Mouse (Mus musculus) hindbrain, embryonic 15.5 days (tissue): ENCODE measurements around the gene Muc3. TPM values are rescaled to one million over a fixed set of nuclear protein-coding genes. Genes with fewer than 3 reads are reported as not detected.

Experiments
- ATAC-seq: fragments of 200-750 bp; cut with Nextera tagmentation; 2 replicates; pipeline ENCODE4 v1.8.0; 2017; ENCODE audit warnings: low read depth, moderate number of reproducible peaks, moderate TSS enrichment; ENCODE audit not compliant: low FRiP score
- H3K27ac ChIP-seq: fragments of 300-500 bp; sonication (generic); replicated peaks from 2 replicates; pipeline ENCODE4 v1.5.1; 2015; ENCODE audit warnings: mild to moderate bottlenecking, inconsistent platforms
- H3K27me3 ChIP-seq: fragments of 300-500 bp; sonication (generic); 2 replicates; pipeline ENCODE4 v1.6.1; 2015; ENCODE audit warnings: control low read depth, inconsistent platforms
- H3K36me3 ChIP-seq: fragments of 300-500 bp; sonication (generic); 2 replicates; pipeline ENCODE4 v1.6.1; 2015; ENCODE audit warnings: control low read depth, inconsistent platforms
- H3K4me1 ChIP-seq: fragments of 300-500 bp; sonication (generic); replicated peaks from 2 replicates; pipeline ENCODE4 v1.6.1; 2015; ENCODE audit warnings: control low read depth, inconsistent platforms
- H3K4me2 ChIP-seq: fragments of 300-500 bp; sonication (generic); 2 replicates; pipeline ENCODE4 v1.6.1; 2015; ENCODE audit warnings: moderate library complexity, mild to moderate bottlenecking, inconsistent platforms
- H3K4me3 ChIP-seq: fragments of 300-500 bp; sonication (generic); 2 replicates; pipeline ENCODE4 v1.5.1; 2015; ENCODE audit warnings: mild to moderate bottlenecking, inconsistent platforms
- H3K9ac ChIP-seq: fragments of 300-500 bp; sonication (generic); 2 replicates; pipeline ENCODE4 v1.6.1; 2015; ENCODE audit warnings: inconsistent platforms
- H3K9me3 ChIP-seq: fragments of 300-500 bp; sonication (generic); 2 replicates; pipeline ENCODE4 v1.6.1; 2016; ENCODE audit warnings: control low read depth, inconsistent platforms
- WGBS: fragments of 180-500 bp; shearing (Covaris S2); methylation state at CpG from one replicate; pipeline ENCODE4 v1.1.7; 2015; 5-methylcytosine and 5-hydroxymethylcytosine counted together
- polyA plus RNA-seq: library from polyadenylated mRNA; unstranded; fragments of >200 nt; fragmentation: Nextera tagmentation; extraction: Ambion mirVana; gene quantifications from 2 replicates; pipeline ENCODE4 v1.2.1, GENCODE M21; 2015

Gene Muc3
- polyA plus RNA-seq, 1 experiment from 2014 or later, result not detected

GRCm38 (mm10) chr5:137161853-137162252 is 12.7 kb upstream of the Muc3 start:
- H3K4me3 ChIP-seq, result no peak overlapping the region
- H3K9ac ChIP-seq, result no peak overlapping the region
- no peak overlapping the region for H3K27ac ChIP-seq
- H3K4me1 ChIP-seq, result no peaks in the 10 kb centered on the region
- ATAC-seq, result no peak
- H3K9me3 ChIP-seq, result 0 out of 2 replicates have a peak, but pooled peaks cover under 1% of the 10 kb centered on the region
- H3K36me3 ChIP-seq, result no peaks in the 10 kb centered on the region
- H3K4me2 ChIP-seq, result no peak overlapping the region
- no peaks in the 10 kb centered on the region for H3K27me3 ChIP-seq
- 82% methylated on average over 4 of the region's 4 CpGs for WGBS

DNA sequence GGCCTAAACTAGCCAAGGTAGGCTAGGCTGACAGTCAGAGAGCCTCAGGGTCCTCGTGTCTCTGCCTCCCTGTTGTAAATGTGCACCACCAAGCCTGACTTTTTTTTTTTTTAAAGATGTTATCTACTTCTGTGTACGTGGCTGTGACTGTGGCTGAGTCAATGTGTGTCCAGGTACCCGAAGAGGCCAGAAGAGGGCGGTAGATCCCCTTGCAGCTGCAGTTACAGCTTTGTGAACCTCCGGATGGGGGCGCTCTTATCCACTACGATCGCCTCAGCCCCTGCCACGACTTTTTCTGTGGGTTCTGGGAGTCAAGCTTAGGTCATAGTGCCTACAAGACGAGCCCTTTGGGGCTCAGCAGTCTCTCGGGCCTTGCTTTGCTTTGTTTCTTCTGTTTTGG is 10.3 kb upstream of the Muc3 start:
- ATAC-seq, result no peak
- H3K4me1 ChIP-seq, result no peaks in the 10 kb centered on the region
- 0 out of 2 replicates have a peak, but pooled peaks cover 4% of the 10 kb centered on the region for H3K9me3 ChIP-seq
- H3K36me3 ChIP-seq, result no peaks in the 10 kb centered on the region
- H3K27me3 ChIP-seq, result no peaks in the 10 kb centered on the region
- 30% methylated on average over 11 of the region's 11 CpGs for WGBS
- H3K4me3 ChIP-seq, result no peak overlapping the region
- no peak overlapping the region for H3K9ac ChIP-seq
- H3K4me2 ChIP-seq, result no peak overlapping the region
- no peak overlapping the region for H3K27ac ChIP-seq

DNA sequence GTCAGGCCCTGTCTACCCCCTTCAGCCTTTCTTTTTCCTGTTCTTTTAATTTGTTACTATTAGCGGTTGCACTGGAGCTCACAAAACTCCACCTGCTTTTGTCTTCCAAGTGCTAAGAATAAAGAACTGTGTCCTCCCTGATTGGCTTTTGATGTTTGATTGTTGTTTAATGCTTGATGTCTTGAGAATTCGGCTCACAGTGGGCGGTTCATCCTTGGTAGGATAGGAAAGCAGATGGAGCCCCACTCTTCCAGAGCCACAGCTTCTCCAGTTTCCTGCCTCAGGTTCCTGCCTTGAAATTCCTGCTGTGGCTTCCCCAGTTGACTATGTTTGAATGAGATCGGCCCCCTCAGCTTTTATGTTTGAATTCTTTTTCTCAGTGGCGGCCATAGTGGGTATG is 4.2 kb upstream of the Muc3 start:
- Histone ChIP-seq H3K4me1 (no peaks in the 10 kb centered on the region), H3K27me3 (no peaks in the 10 kb centered on the region), H3K4me3 (no peak overlapping the region), H3K9ac (no peak overlapping the region), H3K36me3 (no peaks in the 10 kb centered on the region), H3K4me2 (no peak overlapping the region), H3K9me3 (0 out of 2 replicates have a peak, but pooled peaks cover 4% of the 10 kb centered on the region), H3K27ac (no peak overlapping the region)
- ATAC-seq, result no peak
- WGBS, result 94% methylated on average over 5 of the region's 5 CpGs

- Histone ChIP-seq H3K36me3 (no peaks in the 10 kb centered on the region), H3K9ac (no peak overlapping the region), H3K4me1 (no peaks in the 10 kb centered on the region), H3K4me3 (no peak overlapping the region), H3K27ac (no peak overlapping the region), H3K4me2 (no peak overlapping the region), H3K27me3 (no peaks in the 10 kb centered on the region), H3K9me3 (0 out of 2 replicates have a peak, but pooled peaks cover 4% of the 10 kb centered on the region)
- 64% methylated on average over 2 of the region's 2 CpGs for WGBS
- ATAC-seq, result 0 out of 2 replicates have a peak, but pooled peaks have one; percentile 45
Observed at GRCm38 (mm10) chr5:137152623-137153022, 3.5 kb upstream of the Muc3 start.

DNA sequence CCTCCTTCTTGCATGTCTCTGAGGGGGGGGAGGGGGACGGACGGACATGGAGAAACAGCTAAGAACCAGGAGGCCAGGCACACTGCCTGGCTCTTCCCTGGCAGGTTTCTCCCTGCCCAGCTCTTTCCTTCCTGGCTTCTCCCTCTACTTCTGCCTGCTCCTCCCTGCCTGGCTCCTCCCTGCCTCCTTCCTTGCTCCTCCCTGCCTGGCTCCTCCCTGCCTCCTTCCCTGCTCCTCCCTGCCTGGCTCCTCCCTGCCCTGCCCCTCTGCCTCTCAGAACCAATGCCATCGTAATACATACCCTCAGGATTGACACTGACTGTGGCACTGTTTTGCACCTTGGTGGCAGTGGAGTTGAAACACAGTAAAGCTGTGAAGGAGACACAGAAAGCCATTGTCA is 8.3 kb downstream of the Muc3 start:
- H3K27ac ChIP-seq, result no peak overlapping the region
- no peaks in the 10 kb centered on the region for H3K9me3 ChIP-seq
- no peak overlapping the region for H3K4me2 ChIP-seq
- no peaks in the 10 kb centered on the region for H3K4me1 ChIP-seq
- ATAC-seq, result no peak
- H3K36me3 ChIP-seq, result no peaks in the 10 kb centered on the region
- WGBS, result 48% methylated on average over 3 of the region's 3 CpGs
- no peaks in the 10 kb centered on the region for H3K27me3 ChIP-seq
- no peak overlapping the region for H3K4me3 ChIP-seq
- H3K9ac ChIP-seq, result no peak overlapping the region

DNA sequence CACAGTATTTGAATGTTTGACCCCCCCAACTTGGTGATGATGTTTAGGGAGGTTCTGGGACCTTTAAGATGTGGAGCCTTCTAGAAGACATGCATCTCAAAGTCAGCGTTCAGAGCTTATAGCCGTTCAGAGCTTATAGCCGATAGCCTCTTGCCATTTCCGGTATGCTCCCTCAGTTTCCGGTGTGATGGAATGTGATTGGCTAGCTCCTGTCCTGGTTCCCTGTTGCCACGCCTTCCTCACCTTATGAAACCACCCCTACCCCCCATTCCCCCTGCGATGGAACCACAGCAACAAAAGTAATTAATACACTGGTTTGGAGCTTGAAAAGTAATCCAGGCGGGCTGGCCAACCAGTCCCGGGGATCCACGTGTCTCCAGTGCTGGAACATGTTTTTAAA is 10.1 kb downstream of the Muc3 start:
- Histone ChIP-seq H3K36me3 (no peaks in the 10 kb centered on the region), H3K27ac (no peak overlapping the region), H3K4me3 (no peak overlapping the region), H3K4me1 (no peaks in the 10 kb centered on the region), H3K4me2 (no peak overlapping the region), H3K27me3 (no peaks in the 10 kb centered on the region), H3K9me3 (no peaks in the 10 kb centered on the region), H3K9ac (no peak overlapping the region)
- no peak for ATAC-seq
- WGBS, result 87% methylated on average over 10 of the region's 10 CpGs

GRCm38 (mm10) chr5:137134959-137135358 is 14.2 kb downstream of the Muc3 start:
- 0 out of 2 replicates have a peak, but pooled peaks cover 2% of the 10 kb centered on the region for H3K4me1 ChIP-seq
- no peaks in the 10 kb centered on the region for H3K27me3 ChIP-seq
- H3K27ac ChIP-seq, result no peak overlapping the region
- no peak overlapping the region for H3K4me3 ChIP-seq
- no peaks in the 10 kb centered on the region for H3K9me3 ChIP-seq
- ATAC-seq, result no peak
- H3K4me2 ChIP-seq, result no peak overlapping the region
- H3K9ac ChIP-seq, result no peak overlapping the region
- WGBS, result 38% methylated on average over 11 of the region's 11 CpGs
- no peaks in the 10 kb centered on the region for H3K36me3 ChIP-seq

GRCm38 (mm10) chr5:137131490-137131889 is 17.6 kb downstream of the Muc3 start:
- no peak overlapping the region for H3K4me2 ChIP-seq

DNA sequence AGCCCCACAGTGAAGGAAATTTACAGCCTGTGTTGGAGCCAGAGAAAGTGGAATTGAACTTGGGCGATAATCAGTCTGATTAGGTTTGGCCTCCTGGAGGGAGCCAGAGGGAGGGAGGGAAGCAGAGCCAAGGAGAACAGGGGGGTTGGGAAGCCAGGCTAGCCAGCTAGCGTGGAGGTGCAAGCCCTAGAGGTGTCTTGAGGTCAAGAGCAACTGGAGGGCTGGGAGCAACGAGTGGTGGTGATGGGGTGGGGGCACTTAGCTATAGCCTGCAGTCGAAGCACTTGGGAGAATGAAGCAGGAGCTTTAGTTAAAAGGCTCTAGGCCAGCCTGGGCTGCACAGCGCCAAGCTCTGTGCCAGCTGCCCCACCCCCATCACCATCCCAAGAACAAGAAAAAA is 19.8 kb downstream of the Muc3 start:
- H3K36me3 ChIP-seq, result no peaks in the 10 kb centered on the region
- H3K9ac ChIP-seq, result no peak overlapping the region
- H3K9me3 ChIP-seq, result no peaks in the 10 kb centered on the region
- H3K4me2 ChIP-seq, result no peak overlapping the region
- no peak overlapping the region for H3K4me3 ChIP-seq
- peaks cover 8% of the 10 kb centered on the region for H3K4me1 ChIP-seq
- H3K27me3 ChIP-seq, result no peaks in the 10 kb centered on the region
- no peak overlapping the region for H3K27ac ChIP-seq
- no peak for ATAC-seq
- WGBS, result 39% methylated on average over 5 of the region's 5 CpGs

More at GRCm38 (mm10) chr5:137131490-137131889, 17.6 kb downstream of the Muc3 start:
- Histone ChIP-seq H3K36me3 (no peaks in the 10 kb centered on the region), H3K4me3 (no peak overlapping the region), H3K27me3 (no peaks in the 10 kb centered on the region), H3K9me3 (no peaks in the 10 kb centered on the region), H3K9ac (no peak overlapping the region), H3K4me1 (peaks cover 8% of the 10 kb centered on the region), H3K27ac (no peak overlapping the region)
- WGBS, result 2% methylated on average over 3 of the region's 3 CpGs
- peak; percentile 78; the same call in 1 of the 2 replicates for ATAC-seq

DNA sequence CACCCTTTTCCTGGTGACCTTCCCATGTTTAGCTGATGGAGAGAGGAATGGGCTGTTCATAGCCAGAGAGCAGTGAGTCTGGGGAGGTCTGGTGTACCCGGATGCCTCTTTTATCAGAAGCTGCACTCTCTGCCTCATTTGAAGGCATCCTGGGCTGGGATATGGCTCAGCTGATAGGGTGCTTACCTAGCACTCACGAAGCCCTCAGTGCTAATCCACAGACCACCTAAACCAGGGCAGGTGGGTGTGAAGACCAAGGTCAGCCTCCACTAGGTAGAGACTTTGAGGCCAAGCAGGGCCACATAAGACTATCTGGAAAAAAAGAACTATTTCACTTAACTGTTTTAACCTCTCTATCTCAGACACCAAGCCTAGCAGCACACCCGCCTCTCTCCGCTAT is 25.6 kb downstream of the Muc3 start:
- H3K9me3 ChIP-seq, result no peaks in the 10 kb centered on the region
- no peak overlapping the region for H3K4me2 ChIP-seq
- ATAC-seq, result no peak
- 83% methylated on average over 4 of the region's 4 CpGs for WGBS
- H3K4me3 ChIP-seq, result no peak overlapping the region
- H3K27ac ChIP-seq, result peak overlapping the region; percentile 80
- no peak overlapping the region for H3K9ac ChIP-seq
- peaks cover 14% of the 10 kb centered on the region for H3K4me1 ChIP-seq
- H3K27me3 ChIP-seq, result no peaks in the 10 kb centered on the region
- H3K36me3 ChIP-seq, result no peaks in the 10 kb centered on the region

DNA sequence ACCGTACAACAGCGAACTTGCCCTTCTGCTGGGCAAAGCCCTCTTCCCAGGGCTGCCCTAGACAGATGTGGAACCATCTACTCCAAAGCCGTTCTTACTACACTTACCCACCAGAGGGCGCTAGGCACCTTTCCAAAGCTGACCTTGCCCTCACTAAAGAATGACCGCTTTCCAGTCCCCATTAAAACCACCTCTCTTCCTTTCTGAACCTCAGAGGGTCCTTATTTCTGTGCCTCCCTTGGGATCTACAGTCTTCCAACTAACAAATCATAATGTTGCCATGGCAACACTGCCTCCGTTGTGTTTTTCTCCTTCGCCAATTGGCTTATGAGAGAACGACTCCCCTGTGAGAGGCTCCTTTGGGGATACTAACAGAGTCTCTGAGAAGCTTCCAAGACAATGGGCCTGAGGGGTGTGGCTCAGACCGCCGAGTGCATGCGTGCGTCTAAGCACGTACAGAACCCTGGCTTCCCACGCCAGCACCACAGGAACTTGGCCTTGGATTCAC is 26.4 kb downstream of the Muc3 start:
- peak overlapping the region; percentile 34 for H3K4me2 ChIP-seq
- ATAC-seq, result peak; percentile 84
- H3K36me3 ChIP-seq, result no peaks in the 10 kb centered on the region
- H3K4me3 ChIP-seq, result no peak overlapping the region
- H3K27me3 ChIP-seq, result no peaks in the 10 kb centered on the region
- peak overlapping the region; percentile 80 for H3K27ac ChIP-seq
- 7% methylated on average over 14 of the region's 14 CpGs for WGBS
- no peak overlapping the region for H3K9ac ChIP-seq
- peaks cover 14% of the 10 kb centered on the region for H3K4me1 ChIP-seq
- no peaks in the 10 kb centered on the region for H3K9me3 ChIP-seq

GRCm38 (mm10) chr5:137121280-137121679 is 27.8 kb downstream of the Muc3 start:
- H3K9me3 ChIP-seq, result no peaks in the 10 kb centered on the region
- 79% methylated on average over 4 of the region's 4 CpGs for WGBS
- no peaks in the 10 kb centered on the region for H3K36me3 ChIP-seq
- H3K27ac ChIP-seq, result no peak overlapping the region
- no peak overlapping the region for H3K9ac ChIP-seq
- no peak overlapping the region for H3K4me3 ChIP-seq
- H3K27me3 ChIP-seq, result no peaks in the 10 kb centered on the region
- no peak for ATAC-seq
- peaks cover 17% of the 10 kb centered on the region for H3K4me1 ChIP-seq
- H3K4me2 ChIP-seq, result no peak overlapping the region

GRCm38 (mm10) chr5:137118878-137119277 is 30.2 kb downstream of the Muc3 start:
- Histone ChIP-seq H3K36me3 (no peaks in the 10 kb centered on the region), H3K4me1 (peaks cover 24% of the 10 kb centered on the region), H3K4me3 (no peak overlapping the region), H3K27ac (no peak overlapping the region), H3K9me3 (no peaks in the 10 kb centered on the region), H3K4me2 (no peak overlapping the region), H3K9ac (no peak overlapping the region), H3K27me3 (no peaks in the 10 kb centered on the region)
- WGBS, result 75% methylated on average over 4 of the region's 4 CpGs
- no peak for ATAC-seq
